Mouse (Mus musculus) left cerebral cortex, postnatal 4 days (tissue): ENCODE measurements around the gene Hoxd4. TPM values are rescaled to one million over a fixed set of nuclear protein-coding genes. Genes with fewer than 3 reads are reported as not detected.

ENCODE experiments used
- DNase-seq: peaks from one replicate; pipeline ENCODE4 v3.0.0-alpha.2; 2022
- intact Hi-C: fragments of 180-260 bp; cut with DNase I; formaldehyde crosslinking; loops from one replicate; pipeline ENCODE4 v1.15.1; 2025
- total RNA-seq, 2 experiments: library from RNA; stranded (reverse); gene quantifications; 2 replicates each; pipeline ENCODE4 v1.2.3; 2021

Hoxd4 gene
- total RNA-seq, 2 experiments from 2014 or later, result not detected

DNA sequence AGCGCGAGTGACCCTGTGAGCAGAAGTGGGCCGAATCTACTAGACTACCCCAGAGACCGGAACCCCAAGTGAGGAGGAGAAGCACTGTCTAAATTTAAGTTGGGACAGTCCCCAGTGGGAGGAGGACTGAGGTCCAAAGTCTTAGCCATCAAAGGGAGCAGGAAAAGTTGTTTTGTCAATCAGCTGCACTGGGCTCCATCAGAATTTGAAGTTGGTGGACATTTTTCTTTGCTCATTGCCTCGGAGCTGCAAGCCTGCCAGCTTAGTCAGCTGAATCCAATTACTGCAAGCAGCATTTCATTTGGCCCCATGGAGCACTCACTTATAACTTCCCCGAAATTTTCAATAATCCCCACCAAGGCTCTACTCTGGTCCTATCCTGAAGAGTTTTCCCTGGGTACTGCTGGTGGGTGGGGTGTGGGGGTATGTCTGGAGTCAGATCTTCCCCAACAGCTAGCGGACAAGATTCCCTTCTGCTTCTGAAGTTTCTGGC is 25.9 kb downstream of the Hoxd4 start:
- DNase-seq, result no peak
- intact Hi-C loops, result no loop called here

DNA sequence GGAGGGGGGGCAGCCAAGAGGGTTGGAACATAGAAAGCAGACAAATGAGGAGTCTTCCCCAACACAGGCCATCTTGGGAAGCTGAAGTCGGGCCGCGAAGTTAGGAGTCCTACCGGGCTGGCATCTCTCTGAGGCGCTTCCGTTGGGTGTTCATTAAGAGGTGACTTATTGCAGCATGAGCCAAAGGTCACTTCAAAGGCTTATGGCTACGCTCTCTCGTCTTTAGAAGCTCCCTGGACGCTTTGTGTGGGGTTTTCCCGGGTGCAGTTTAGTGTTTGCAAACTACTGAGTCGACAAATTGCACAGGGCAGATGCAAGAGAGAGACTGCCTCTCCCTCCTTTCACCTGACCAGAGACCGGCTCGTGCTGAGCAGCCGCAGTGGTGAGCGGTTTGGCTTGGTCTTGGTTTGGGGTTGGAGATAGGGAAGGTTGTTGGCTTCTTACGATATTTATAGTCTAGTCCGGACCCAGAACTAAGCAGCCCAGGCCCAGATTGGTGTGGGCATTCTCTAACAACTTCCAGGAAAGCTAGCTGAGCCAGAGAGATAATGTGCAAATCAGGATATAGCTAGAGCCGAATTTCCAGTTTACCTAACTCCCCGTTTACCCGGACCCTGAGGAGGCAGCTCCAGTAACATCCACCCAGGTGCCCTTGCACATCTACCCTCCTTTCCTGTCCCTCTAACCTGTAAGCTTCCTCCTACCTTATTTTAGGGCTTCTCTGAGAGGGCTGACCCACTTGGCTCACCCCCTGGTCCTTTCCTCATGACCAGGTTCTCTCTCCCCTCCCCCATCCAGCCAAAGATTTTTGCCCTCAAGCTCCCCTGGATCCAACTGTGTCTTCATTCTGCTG is 27.1 kb downstream of the Hoxd4 start:
- no peak for DNase-seq
- intact Hi-C loops, result no loop called here

DNA sequence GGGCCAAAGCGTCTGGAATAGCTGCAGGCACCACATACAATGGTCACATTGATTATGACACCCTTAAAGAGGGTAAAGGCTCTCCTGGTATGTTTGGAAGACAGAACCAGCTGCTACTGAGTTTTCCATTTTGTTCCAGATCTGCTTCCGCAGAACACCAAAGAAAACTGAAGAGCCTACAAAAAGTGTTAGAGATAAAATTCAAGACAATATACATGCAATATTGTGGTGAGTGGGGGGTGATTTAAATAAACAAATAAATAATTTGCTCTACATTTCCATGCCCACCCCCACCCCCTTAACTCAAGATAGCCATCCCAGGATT is 27.7 kb downstream of the Hoxd4 start:
- no peak for DNase-seq
- intact Hi-C loops, result no loop called here

DNA sequence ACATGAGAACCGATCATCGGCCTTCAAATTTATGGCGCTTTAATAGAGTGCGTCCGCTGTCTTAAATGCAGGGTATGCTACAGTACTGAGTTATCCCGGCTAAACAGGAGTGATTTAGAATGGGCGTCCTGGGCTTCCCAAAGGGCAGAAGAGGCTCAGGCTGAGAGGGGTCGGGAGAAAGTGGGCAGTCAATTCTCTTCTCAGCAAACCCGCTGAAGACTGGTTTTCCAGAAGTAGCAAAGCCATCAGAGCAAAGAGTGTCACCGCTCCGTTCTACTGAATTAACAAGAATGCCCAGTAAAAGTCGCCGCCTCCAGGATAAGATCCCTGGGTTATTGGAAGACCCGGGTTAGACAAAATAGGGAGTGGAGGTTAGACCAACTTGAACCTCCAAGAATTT is 28.1 kb downstream of the Hoxd4 start:
- intact Hi-C loops, result no loop called here
- DNase-seq, result no peak

DNA sequence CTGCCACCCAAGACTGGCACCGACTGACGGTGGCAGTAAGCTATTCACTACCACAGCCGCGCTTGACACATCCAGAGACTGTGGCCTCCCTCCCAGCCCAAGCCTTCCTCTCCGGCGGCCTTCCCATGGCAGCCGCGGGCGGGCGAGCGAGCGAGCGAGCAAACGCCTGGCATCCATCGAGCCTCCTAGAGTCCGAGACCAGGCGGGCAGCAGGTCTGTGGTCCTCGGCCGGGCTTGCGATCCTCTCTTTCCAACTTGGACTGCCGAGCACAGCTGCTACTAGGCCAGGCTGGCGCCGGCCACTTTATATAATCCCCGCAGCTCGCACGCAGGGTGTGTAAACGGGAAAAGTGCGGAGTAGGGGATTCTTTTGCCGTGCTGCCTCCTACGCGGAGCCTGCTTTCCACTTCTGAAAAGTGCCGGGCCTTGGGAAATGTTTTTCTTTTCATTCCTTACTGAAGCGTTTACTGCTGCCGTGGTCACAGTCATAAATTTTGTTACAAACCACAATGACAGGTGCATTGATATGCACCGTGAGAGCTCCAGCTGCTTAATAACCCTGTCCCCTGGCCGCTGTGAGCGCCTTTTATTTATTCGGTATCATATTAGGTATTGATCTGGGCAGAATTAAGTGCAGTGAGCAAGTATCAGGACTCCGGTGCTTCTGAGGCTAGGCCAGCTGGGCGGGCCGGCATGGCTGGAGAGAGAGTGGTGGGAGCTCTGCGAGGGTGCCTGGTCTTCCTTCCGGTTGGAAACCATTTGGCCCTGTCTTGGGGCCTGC is 28.8 kb downstream of the Hoxd4 start:
- intact Hi-C loops, result no loop called here
- no peak for DNase-seq

DNA sequence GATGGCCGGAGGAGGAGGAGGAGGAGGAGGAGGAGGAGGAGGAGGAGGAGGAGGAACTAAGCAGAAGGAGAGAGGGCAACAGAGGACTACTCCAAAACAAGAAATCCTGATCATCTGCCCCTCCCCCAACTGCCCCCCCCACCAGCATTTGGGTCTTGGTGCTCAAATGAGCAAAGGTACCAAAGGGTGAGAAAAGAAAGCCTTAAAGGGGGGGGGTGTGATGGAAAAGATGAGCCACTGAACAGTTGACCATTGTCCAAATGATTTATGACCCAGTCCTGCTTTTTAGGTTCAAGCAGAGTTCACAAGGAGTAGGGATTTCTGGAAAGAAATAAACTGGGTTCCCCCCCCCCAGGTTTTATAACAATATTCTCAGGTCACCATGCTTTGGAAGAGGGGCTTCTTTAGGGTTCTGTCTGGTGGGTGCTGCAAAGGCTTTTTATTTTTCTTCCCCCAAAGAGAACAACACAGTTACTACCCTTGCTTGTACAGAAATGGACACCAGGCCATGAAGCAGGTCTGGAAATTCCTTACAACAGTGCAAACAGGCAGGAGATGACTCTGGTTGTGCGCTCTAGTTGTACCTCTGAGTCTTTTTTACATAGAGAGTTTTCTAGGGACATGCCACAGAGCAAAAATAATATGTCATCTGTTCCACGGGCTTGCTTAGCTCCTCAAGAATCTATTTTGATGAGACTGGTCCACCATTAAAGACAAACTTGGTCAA is 29.7 kb downstream of the Hoxd4 start:
- DNase-seq, result no peak
- intact Hi-C loops, result no loop called here

DNA sequence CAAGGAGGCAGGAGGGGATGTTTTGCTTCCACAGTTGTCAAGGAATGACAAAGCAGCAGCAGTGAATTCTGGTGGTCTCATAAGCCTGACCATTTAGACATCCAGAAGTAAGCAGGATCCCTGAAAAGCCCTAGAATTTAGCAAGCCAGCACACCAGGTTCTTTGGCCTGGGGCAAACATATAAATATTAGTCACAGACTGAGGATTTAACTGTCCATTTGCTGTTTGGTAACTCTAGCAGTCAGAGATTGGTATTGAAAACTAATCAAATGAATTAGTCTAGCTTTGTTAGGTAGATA is 30.2 kb downstream of the Hoxd4 start:
- no peak for DNase-seq
- intact Hi-C loops, result no loop called here

DNA sequence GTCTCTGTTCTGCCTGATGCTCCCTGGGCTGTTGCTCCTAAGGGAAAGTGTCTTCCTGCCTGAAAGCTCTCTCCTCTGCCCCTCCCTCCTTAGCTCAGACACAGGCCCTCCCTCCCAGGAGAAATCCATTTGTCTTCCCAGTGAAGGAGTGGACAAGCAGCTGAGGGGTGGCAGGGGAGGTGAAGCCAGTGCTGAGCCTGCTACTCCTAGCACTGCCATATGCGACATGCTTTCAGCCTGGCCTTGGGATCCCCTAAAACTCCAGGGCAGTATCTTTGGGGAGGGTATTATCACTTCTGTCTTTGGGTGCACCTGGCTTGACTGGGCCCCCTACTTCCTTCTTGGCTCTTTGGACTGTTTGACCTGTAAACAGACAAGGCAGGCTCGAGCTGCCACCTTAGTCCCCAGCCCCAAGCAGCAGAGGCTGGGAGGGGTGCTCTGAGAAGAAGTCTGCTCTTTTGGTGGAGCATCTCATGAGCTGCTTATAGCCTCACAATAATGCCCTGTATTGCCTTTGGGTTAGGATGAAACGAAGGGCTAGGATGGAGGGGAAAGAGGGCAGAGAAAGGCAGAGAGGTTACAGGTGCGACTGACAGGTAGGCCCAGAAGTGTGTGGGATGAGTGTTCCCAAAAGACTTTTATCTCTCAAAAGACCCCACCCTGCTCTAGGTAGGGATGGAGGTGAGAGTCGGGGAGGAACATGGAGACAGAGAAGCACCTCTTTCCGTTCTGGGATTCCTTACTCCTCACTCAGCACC is 34.0 kb downstream of the Hoxd4 start:
- intact Hi-C loops, result no loop called here
- DNase-seq, result no peak

DNA sequence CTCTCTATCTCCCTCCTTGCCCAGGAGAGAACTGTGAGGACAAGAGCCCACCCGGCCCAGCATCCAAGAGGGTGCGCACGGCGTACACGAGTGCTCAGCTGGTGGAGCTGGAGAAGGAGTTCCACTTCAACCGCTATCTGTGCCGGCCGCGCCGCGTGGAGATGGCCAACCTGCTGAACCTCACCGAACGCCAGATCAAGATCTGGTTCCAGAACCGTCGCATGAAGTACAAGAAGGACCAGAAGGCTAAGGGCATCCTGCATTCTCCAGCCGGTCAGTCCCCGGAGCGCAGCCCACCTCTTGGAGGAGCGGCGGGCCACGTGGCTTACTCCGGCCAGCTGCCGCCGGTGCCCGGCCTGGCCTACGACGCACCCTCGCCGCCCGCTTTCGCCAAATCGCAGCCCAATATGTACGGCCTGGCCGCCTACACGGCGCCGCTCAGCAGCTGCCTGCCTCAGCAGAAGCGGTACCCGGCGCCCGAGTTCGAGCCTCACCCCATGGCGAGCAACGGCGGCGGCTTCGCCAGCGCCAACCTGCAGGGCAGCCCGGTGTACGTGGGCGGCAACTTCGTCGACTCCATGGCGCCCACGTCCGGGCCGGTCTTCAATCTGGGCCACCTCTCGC is 34.7 kb downstream of the Hoxd4 start:
- no peak for DNase-seq
- intact Hi-C loops, result no loop called here

DNA sequence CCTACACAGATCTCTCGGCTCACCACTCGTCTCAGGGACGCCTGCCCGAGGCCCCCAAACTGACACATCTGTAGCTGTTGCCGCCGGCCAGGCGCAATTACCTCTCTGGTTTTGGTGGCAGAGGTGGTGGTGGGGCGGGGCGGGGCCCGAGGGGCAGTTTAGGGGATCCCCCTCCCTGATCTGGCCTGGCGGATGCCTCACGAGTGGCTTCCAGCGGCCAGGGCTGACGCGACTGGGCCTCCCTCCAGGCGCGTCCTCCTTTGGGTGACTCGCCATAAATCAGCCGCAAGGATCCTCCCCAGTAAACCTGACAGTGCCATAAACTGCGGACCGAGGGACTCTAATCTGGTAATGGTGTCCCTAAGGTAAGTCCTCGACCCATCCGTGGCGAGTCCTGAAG is 35.3 kb downstream of the Hoxd4 start:
- intact Hi-C loops, result no loop called here
- DNase-seq, result no peak

DNA sequence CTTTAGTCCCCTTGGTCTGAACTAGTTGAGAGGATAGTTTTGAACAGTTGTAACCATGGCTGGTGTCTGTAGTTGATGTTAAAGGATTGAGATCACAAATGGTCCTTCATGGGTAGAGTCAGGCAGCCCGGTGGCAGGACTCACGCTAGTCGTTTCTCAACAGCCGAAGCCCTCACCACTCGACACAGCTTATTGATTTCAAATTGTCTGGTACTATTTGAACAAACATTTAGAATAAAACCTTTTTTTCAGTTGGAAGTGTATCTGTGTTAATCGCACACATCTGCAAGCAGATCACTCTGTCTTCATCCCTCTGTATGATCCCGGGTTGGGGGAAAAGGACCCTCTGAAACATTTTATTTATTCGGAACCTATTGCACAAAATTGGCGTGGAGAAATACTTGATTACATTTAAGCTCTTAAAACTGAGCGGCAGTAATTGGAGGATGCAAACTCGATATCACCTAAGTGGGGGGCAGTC is 36.0 kb downstream of the Hoxd4 start:
- intact Hi-C loops, result no loop called here
- DNase-seq, result no peak

DNA sequence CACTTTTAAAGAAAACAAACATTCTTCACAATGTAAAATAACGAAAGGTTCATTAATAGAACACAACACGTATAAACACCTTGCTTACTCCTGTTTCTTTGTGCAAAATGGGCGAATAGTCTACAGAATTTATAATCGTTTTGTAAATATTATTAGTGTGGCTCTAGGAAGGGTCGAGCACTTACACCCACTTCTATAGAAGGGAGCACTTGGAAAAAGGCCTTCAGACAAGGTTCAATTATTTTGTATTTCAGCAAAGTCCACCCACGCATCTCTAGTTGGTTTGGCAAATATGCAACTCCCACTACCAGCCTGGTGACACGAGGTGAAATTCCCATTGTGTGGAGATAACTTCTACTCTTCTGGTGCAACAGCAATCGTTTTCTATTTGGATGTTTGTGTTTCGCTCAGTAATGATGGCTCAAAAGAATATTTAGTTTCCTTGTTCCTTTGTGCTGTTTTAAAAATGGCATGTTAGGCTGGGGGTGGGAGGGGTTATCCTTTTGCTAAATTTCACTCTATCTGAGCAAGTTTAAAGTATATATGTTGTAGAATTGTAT is 36.8 kb downstream of the Hoxd4 start:
- DNase-seq, result no peak
- intact Hi-C loops, result no loop called here

DNA sequence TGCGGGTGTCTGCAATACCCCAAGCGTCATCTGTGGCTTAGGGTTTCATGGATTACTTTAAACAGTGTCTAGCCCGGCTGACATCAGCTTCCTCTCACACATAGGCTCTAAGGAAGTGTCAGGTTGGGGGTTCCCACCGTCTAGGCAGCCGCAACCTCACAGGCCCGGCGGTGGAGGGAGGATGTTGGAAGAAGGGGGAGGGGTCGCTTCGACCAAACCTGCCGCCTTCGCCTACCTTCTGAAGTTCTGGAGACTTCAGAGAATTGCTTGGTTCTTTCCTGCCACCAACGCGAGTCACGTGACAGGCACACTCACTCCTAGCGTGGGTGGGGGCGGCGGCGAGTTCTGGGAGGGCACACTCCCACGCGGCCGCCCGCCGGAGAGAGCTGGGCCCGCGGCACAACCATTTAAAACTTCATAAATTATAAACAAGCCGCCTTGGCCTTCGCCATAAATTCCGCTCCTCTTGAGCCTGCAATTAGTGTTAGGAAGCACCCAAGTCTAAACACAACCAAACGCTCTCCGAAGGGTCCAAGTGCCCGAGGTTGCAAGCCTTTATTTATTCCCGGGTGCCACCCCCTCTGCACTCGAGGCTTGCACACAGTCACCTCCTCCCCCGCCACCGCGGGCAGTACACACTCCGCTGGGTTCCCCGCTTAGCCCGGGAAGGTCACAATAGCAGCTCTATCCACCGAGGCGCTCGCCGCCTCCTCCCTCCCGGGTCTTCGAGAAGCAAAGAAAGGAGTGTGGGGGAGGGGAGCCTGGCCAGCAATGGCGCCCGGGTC is 37.8 kb downstream of the Hoxd4 start:
- no peak for DNase-seq
- intact Hi-C loops, result no loop called here

DNA sequence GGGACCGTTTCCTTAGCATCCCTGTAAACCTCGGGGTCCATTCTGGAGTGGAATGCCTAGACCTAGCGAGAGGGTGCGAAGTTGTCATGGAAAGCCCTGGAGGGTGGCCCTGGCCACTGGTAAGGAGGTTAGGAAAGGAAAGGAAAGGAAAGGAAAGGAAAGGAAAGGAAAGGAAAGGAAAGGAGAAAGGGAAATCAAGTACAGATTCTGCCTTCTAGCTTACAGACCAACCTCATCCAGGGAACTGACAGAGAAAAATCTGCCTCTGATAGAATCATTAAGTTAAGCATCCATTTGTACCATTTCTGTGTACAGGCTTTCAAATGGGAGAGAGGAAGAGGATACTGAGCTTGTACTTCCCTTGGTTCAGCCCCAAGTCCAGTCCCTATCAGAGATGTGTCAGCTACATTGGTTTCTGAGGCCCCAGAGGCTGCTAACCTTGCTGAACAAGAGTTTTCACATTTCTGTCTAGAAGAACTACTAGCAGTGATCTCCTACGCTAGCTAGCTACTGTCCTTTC is 39.1 kb downstream of the Hoxd4 start:
- no peak for DNase-seq
- intact Hi-C loops, result no loop called here

DNA sequence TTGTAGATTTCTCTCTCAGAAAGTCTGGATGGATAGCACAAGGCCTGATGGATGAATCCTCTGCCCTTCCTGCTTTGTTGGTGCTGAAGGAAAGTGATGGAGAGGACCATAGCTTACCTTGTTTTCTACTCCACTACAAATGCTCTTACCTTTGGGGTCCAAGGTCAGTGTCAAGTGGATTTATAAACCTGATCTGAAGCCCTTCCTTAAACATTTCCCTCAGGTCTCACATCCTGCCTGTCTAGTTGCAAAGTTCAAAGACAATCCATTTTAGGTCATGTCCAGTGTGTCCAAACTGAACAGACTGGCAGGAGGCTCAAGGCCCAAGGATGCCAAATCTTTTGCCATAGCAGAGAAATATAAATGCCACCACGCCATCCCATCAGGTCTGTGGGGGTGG is 40.1 kb downstream of the Hoxd4 start:
- intact Hi-C loops, result no loop called here

DNA sequence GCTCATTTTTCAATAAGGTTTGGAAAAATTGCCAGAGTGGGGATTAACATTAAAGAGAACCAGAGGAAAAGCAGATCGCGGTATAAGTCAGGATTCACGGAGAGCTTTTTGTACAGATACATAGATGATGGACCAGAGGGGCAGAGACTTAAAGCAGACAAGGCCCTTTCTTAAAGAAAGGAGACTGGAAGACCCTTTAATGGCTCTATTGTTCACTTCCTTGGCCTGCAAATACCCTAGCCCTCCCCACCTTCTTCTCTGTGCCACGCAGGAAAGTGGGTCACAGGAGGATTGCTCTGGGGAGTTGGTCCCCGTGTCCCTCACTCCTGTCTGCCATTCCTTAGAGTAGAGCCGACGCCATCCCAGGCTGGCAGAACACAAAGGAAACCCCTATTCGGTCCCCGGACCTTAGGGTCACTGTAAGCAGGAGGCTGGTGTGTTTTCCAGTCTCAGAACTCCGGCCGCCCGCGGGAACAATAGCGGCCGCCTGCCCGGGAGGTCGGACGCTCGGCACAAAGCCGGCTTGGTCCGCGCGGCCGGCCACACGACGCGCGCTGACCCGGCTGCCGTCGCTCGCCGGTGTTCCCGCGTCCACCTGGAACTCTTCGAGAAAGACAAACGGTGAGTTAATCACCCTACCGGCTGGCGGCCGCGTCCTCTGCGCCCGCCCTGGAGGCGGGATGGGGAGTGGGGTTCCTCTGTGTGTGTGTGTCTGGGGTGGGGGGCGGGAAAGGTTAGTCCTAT is 40.9 kb downstream of the Hoxd4 start:
- intact Hi-C loops, result no loop called here
- DNase-seq, result no peak

More for the DNA sequence above, 40.1 kb downstream of the Hoxd4 start:
- DNase-seq, result no peak

DNA sequence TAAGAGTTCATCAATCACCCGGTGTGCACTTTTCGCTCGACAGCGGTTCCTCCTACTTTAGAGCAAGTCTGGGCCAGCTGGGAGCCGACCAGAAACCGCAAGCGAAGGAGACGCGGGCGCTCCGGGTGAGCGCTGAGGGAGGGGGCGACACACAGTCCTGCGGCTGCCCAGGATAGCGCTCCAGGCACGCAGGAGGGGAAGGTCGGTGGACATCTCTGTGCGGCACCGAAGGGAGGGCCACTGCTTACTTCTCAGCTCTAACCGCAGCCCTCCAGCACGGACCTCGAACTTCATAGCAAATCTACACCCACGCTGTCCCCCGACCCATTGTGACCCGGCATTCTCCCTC is 41.4 kb downstream of the Hoxd4 start:
- no peak for DNase-seq
- intact Hi-C loops, result no loop called here

DNA sequence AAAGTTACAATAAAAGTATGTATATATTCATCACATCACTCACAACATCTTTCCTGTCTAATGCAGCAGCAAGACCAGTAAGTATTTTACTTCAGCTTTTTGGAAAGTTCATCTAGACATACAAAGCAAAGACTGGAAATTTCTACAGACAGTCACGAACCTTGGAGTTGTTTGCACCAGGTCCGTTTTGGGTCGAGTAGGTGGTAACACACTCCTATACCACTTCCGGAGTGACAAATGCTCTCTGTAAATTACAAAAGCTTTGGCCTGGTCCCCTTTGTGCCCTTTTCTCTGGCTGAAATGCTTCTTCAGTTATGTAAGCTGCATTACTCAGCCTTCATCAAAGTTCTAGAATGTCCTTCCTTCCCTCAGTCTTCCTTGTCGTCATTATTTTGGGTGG is 42.0 kb downstream of the Hoxd4 start:
- intact Hi-C loops, result no loop called here
- DNase-seq, result no peak
